In genomic region chr14:59297391-59297790, GRCm38 (mm10) we compare ENCODE assay signal across 22 mouse cellular contexts. TPM values are rescaled to one million over a fixed set of nuclear protein-coding genes. Genes with fewer than 3 reads are reported as not detected.
DNase-seq lines count a peak whose midpoint lies in the region; ATAC-seq and TF ChIP-seq lines count a peak whose summit lies in the region.
"Not testable (repeated sequence)": the region's sequence is repeated elsewhere in the genome, so short reads cannot be mapped to it uniquely, and the experiment has no call there.
"Had no signal": no experiment of that assay in that cellular context is flagged by ENCODE, and none has a peak within 500 bp of the region (broad histone marks: within the 10 kb centered on the region; RNA-seq: fewer than 3 reads in every experiment).

Phf11a (minus strand) TSS chr14:59297522.

- not testable (repeated sequence) for TF ChIP-seq POLR2A in CH12.LX (IDR thresholded peaks at IDR 0.05; ENCODE audit: low read depth, low read length)

- not testable (repeated sequence) for H3K79me2 ChIP-seq in CH12.LX (replicated peaks; ENCODE audit: control insufficient read depth, extremely low read depth, insufficient read depth, poor library complexity, severe bottlenecking)

- peak within 1 kb of the TSS; percentile 76 for H3K4me2 ChIP-seq in CH12.LX (ENCODE audit: insufficient read depth, low read depth, poor library complexity, severe bottlenecking)

- H3K4me3 ChIP-seq in CH12.LX (replicated peaks in 1 of 3; ENCODE audit: low read depth in 2 of 3, low read length in 2 of 3, poor library complexity in 1 of 3), result peak within 1 kb of the TSS; percentile 47 to 72 (median 54)

- DNase-seq in 3T3-L1 (ENCODE audit: low read depth, low spot score) (peak; percentile 29), CH12.LX (ENCODE audit: extremely low read depth) (peak; percentile 65)
- peak; percentile 1 for DNase-seq in adrenal gland, adult 2 months
- DNase-seq in heart, adult 8-10 months (ENCODE audit: low spot score), result peak; percentile 16
- peak; percentile 31 for DNase-seq in kidney, adult 9 months
- peak; percentile 8 to 14 for DNase-seq in lung, adult 18-20 months
- peak; percentile 24 to 56 for DNase-seq in spleen, postnatal 36 days (ENCODE audit: low spot score in 2 of 2)

- dilution Hi-C loops in CH12.LX (cut with MboI; ENCODE audit: extremely low pct_ligation_motif_present, extremely low pct_unique_long_range_greater_than_20kb, low sequenced_read_pairs), result not testable (repeated sequence)

- peaks cover 14 to 43% of the 10 kb centered on the region in 2 experiments; a peak in 2 of 4 replicates for H3K4me1 ChIP-seq in CH12.LX (ENCODE audit: control insufficient read depth in 1 of 2, insufficient read depth in 2 of 2)

- TF ChIP-seq EP300 in CH12.LX (IDR thresholded peaks at IDR 0.05; ENCODE audit: low read length), result peak; percentile 46; the same call in 1 of the 2 replicates

- ATAC-seq in megakaryocyte progenitor cell, adult 5-6 weeks (replicated peaks; ENCODE audit: poor library complexity), result peak; percentile 79

- in situ Hi-C loops in CH12.LX (cut with MboI; ENCODE audit: low pct_ligation_motif_present, low pct_unique_long_range_greater_than_20kb, low sequenced_read_pairs), result not testable (repeated sequence)

- not testable (repeated sequence) for H3K9me3 ChIP-seq in CH12.LX (replicated peaks; ENCODE audit: low read length)

- TF ChIP-seq RAD21 in CH12.LX (IDR thresholded peaks at IDR 0.05; ENCODE audit: low read depth, low read length), result not testable (repeated sequence)

- H3K27me3 ChIP-seq in CH12.LX (replicated peaks), result not testable (repeated sequence)

- not testable (repeated sequence) for H3K36me3 ChIP-seq in CH12.LX (replicated peaks in 1 of 2; ENCODE audit: control insufficient read depth in 1 of 2, insufficient read depth in 1 of 2, low read length in 1 of 2)

- H3K27ac ChIP-seq in CH12.LX (ENCODE audit: insufficient read depth, low read depth), result peak within 1 kb of the TSS; percentile 47

- H3K9ac ChIP-seq in CH12.LX (ENCODE audit: insufficient read depth, low read depth), result peak within 1 kb of the TSS; percentile 31

- not testable (repeated sequence) for TF ChIP-seq CTCF in CH12.LX (conservative IDR thresholded peaks at IDR 0.05 in 1 of 2, IDR thresholded peaks at IDR 0.05 in 1 of 2; ENCODE audit: low read depth in 2 of 2, low read length in 2 of 2)

TF ChIP-seq in CH12.LX, 34 proteins besides CTCF, POLR2A, EP300 and RAD21:
- TF ChIP-seq TCF12 (IDR thresholded peaks at IDR 0.05; ENCODE audit: low read depth, low read length) (peak; percentile 33; the same call in 1 of the 2 replicates), BHLHE40 (IDR thresholded peaks at IDR 0.05; ENCODE audit: low read depth, low read length) (peak; percentile 49), TBP (conservative IDR thresholded peaks at IDR 0.05; ENCODE audit: low read depth, low read length) (0 out of 2 replicates have a peak, but pooled peaks have one; percentile 34), MEF2A (IDR thresholded peaks at IDR 0.05; ENCODE audit: borderline replicate concordance, low read depth, low read length) (peak; percentile 79), IRF4 (IDR thresholded peaks at IDR 0.05; ENCODE audit: low read depth, low read length) (peak; percentile 81), ELF1 (IDR thresholded peaks at IDR 0.05; ENCODE audit: low read depth, low read length) (0 out of 2 replicates have a peak, but pooled peaks have one; percentile 20), ETS1 (conservative IDR thresholded peaks at IDR 0.05; ENCODE audit: low read depth, low read length) (peak; percentile 76), JUND (conservative IDR thresholded peaks at IDR 0.05; ENCODE audit: low read depth, low read length) (peak; percentile 49; the same call in 1 of the 2 replicates), JUN (IDR thresholded peaks at IDR 0.05; ENCODE audit: insufficient read depth, low read depth, low read length) (peak; percentile 70), NELFE (IDR thresholded peaks at IDR 0.05; ENCODE audit: low read depth, low read length) (0 out of 2 replicates have a peak, but pooled peaks have one; percentile 27)

RNA-seq across cellular contexts. Expression of gene Phf11a, which starts in this region (rescaled TPM):
- 11.2 and 14.6 TPM in 2 replicates for total RNA-seq in CH12.LX (2012; rRNA removed)
- total RNA-seq in CH12.LX (2014; rRNA removed), result 41.1 and 41.4 TPM in 2 replicates
- 35.1 and 48.4 TPM in 2 replicates for polyA plus RNA-seq in CH12.LX (2012; ENCODE audit: insufficient read length, low read depth)
- total RNA-seq in adrenal gland, adult 2 months (2021), result under 1 TPM in 1 of 2 experiments, not detected in 1; 0.79 TPM
- polyA plus RNA-seq in adrenal gland, adult 2 months (2012; rRNA removed), result 0.30 and 0.61 TPM in 2 replicates
- under 1 TPM in 2 of 4 experiments, not detected in 2; 0.22 to 0.34 TPM for total RNA-seq in heart, adult 8-10 months (2022)
- not detected in 2 replicates for total RNA-seq in megakaryocyte progenitor cell, adult 5-6 weeks (2015)
- total RNA-seq in megakaryocyte progenitor cell, adult 5-6 weeks (2017), result 0.34 TPM in 1 of 2 replicates, not detected in the other
- total RNA-seq: gastrocnemius, adult 8-10 months; hindbrain, postnatal 0 days; layer of hippocampus, postnatal 14 days; left cerebral cortex, postnatal 10 days had no signal
- polyA plus RNA-seq: brain, embryonic 14.5 days; embryonic facial prominence, embryonic 12.5 days; erythroblast, embryonic 14.5 days; forebrain, embryonic 13.5 days; frontal cortex, adult 2 months; hindbrain, embryonic 10.5 days; limb, embryonic 12.5 days; lung, embryonic 15.5 days; midbrain, embryonic 16.5 days; neural tube, embryonic 11.5 days had no signal

Comparison
In these comparisons a context has a peak if more than half of its experiments do, and no peak if none do; other contexts are left out.
1. Peak in every context shown above with its lines: DNase-seq, ATAC-seq, H3K4me3 ChIP-seq and H3K27ac ChIP-seq.
2. RNA of gene Phf11a (total RNA-seq): 11.2 to 41.4 TPM in CH12.LX; 0.79 TPM in adrenal gland, adult 2 months, 0.22 to 0.34 TPM in heart, adult 8-10 months and 0.34 TPM in megakaryocyte progenitor cell, adult 5-6 weeks; every median in the first group is over 4 times any median in the second.
3. RNA of gene Phf11a (polyA plus RNA-seq): 35.1 to 48.4 TPM in CH12.LX; 0.30 to 0.61 TPM in adrenal gland, adult 2 months; every median in the first group is over 10 times any median in the second.
4. Peak in DNase-seq in adrenal gland, adult 2 months; RNA of the gene not detected or under 1 TPM.
5. Peak in DNase-seq in heart, adult 8-10 months; RNA of the gene not detected or under 1 TPM.
6. Peak in ATAC-seq in megakaryocyte progenitor cell, adult 5-6 weeks; RNA of the gene not detected or under 1 TPM.
7. DNase-seq: peak in every context shown above with its lines; median percentile 65 in CH12.LX; 40 in spleen, postnatal 36 days; 31 in kidney, adult 9 months; 29 in 3T3-L1; 16 in heart, adult 8-10 months; 11 in lung, adult 18-20 months; 1 in adrenal gland, adult 2 months.